8 mouse cellular contexts compared by ENCODE assay signal in the genomic region with DNA sequence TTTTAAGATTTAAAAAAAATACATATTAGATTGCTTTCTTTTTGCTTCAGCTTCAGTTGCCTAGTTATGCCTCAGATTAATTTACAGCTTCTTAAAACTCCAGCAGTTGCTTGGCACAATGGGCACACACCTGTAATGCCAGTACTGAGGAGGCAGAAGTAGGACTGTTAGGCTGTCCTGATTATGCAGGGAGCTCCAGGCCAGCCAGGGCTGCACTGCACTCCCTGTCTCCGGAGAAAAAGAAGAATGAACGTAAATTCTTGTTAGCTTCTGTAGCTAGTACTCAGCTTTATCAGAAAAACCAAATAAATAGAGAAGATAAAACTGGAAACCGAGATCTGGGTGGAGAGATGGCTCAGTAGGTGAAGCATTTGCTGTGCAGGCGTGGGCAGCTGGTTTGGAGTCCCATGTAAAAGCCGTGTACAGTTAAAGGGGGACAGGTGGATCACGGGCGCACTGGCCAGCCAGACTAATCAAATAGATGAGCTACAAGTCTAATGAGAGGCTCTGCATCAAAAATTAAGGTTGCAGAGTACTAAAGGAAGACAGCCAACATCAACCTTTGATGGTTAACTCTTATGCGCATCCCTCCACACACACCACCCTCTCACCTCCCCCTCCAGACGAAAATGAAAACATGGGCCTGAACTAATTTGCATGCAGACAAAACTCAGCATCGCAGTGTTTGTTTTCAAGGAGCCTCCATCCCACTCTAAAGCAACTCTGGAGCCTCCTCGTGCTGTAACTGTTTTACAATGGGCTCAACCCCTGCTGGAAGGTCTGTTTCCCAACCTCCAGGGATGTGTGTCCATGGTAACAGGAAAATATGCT. TPM values are rescaled to one million over a fixed set of nuclear protein-coding genes. Genes with fewer than 3 reads are reported as not detected.
DNase-seq lines count a peak whose midpoint lies in the region; ATAC-seq and TF ChIP-seq lines count a peak whose summit lies in the region.
"Had no signal": no experiment of that assay in that cellular context is flagged by ENCODE, and none has a peak within 500 bp of the region (broad histone marks: within the 10 kb centered on the region; RNA-seq: fewer than 3 reads in every experiment).

No protein-coding gene starts in this region.

- intact Hi-C loops in left cerebral cortex, postnatal 4 days (cut with DNase I) = no loop called here
- intact Hi-C loops in left cerebral cortex, postnatal 10 days (cut with DNase I) = no loop called here

- 43% methylated on average over 11 of the region's 11 CpGs for WGBS in embryonic facial prominence, embryonic 12.5 days
- 21% methylated on average over 11 of the region's 11 CpGs for WGBS in hindbrain, embryonic 10.5 days
- WGBS in neural tube, embryonic 12.5 days = 22% methylated on average over 11 of the region's 11 CpGs
- 31% methylated on average over 11 of the region's 11 CpGs for WGBS in stomach, postnatal 0 days

- DNase-seq in left cerebral cortex, postnatal 4 days = peak; percentile 38
- DNase-seq in left cerebral cortex, postnatal 10 days (ENCODE audit: extremely low spot score in 1 of 2, low spot score in 2 of 2) = no peak
- peak; percentile 72 for DNase-seq in hindbrain, embryonic 10.5 days (ENCODE audit: low spot score)
- DNase-seq in stomach, postnatal 0 days (ENCODE audit: low spot score) = no peak
- no peak for DNase-seq in Muller cell, postnatal 12 days (ENCODE audit: inconsistent ontology term)

- H3K27me3 ChIP-seq in embryonic facial prominence, embryonic 12.5 days = no peaks in the 10 kb centered on the region
- H3K27me3 ChIP-seq in hindbrain, embryonic 10.5 days (ENCODE audit: insufficient read depth, poor library complexity, severe bottlenecking) = no peaks in the 10 kb centered on the region
- no peaks in the 10 kb centered on the region for H3K27me3 ChIP-seq in neural tube, embryonic 12.5 days (replicated peaks)
- no peaks in the 10 kb centered on the region for H3K27me3 ChIP-seq in stomach, postnatal 0 days (ENCODE audit: control insufficient read depth, insufficient read depth, low read length)

- H3K4me1 ChIP-seq in embryonic facial prominence, embryonic 12.5 days = peaks cover 9% of the 10 kb centered on the region; the same call in 1 of the 2 replicates
- peaks cover 21% of the 10 kb centered on the region for H3K4me1 ChIP-seq in hindbrain, embryonic 10.5 days (replicated peaks)
- H3K4me1 ChIP-seq in neural tube, embryonic 12.5 days = peaks cover 8% of the 10 kb centered on the region
- no peaks in the 10 kb centered on the region for H3K4me1 ChIP-seq in stomach, postnatal 0 days (replicated peaks; ENCODE audit: control insufficient read depth, insufficient read depth)

- H3K9ac ChIP-seq in embryonic facial prominence, embryonic 12.5 days = no peak overlapping the region
- no peak overlapping the region for H3K9ac ChIP-seq in neural tube, embryonic 12.5 days
- H3K9ac ChIP-seq in stomach, postnatal 0 days (ENCODE audit: low read length) = no peak overlapping the region

- 0 out of 2 replicates have a peak overlapping the region, but pooled peaks have one; percentile 1 for H3K27ac ChIP-seq in embryonic facial prominence, embryonic 12.5 days
- H3K27ac ChIP-seq in hindbrain, embryonic 10.5 days = peak overlapping the region; percentile 92
- H3K27ac ChIP-seq in neural tube, embryonic 12.5 days = peak overlapping the region; percentile 48
- no peak overlapping the region for H3K27ac ChIP-seq in stomach, postnatal 0 days (replicated peaks)

- TF ChIP-seq EP300 in stomach, postnatal 0 days (optimal IDR thresholded peaks at IDR 0.05) = no peak

- H3K4me2 ChIP-seq in embryonic facial prominence, embryonic 12.5 days (replicated peaks) = no peak overlapping the region
- H3K4me2 ChIP-seq in neural tube, embryonic 12.5 days (replicated peaks) = peak overlapping the region; percentile 30
- no peak overlapping the region for H3K4me2 ChIP-seq in stomach, postnatal 0 days (replicated peaks; ENCODE audit: low read depth)

- no peaks in the 10 kb centered on the region for H3K36me3 ChIP-seq in embryonic facial prominence, embryonic 12.5 days
- no peaks in the 10 kb centered on the region for H3K36me3 ChIP-seq in hindbrain, embryonic 10.5 days
- no peaks in the 10 kb centered on the region for H3K36me3 ChIP-seq in neural tube, embryonic 12.5 days
- H3K36me3 ChIP-seq in stomach, postnatal 0 days (ENCODE audit: control insufficient read depth, insufficient read depth, low read length) = no peaks in the 10 kb centered on the region

- H3K4me3 ChIP-seq in embryonic facial prominence, embryonic 12.5 days = no peak overlapping the region
- H3K4me3 ChIP-seq in hindbrain, embryonic 10.5 days = peak overlapping the region; percentile 35
- H3K4me3 ChIP-seq in neural tube, embryonic 12.5 days = no peak overlapping the region
- no peak overlapping the region for H3K4me3 ChIP-seq in stomach, postnatal 0 days (ENCODE audit: low read depth, low read length)

- ATAC-seq in embryonic facial prominence, embryonic 12.5 days (ENCODE audit: insufficient number of reproducible peaks, insufficient read depth, low FRiP score, low TSS enrichment) = no peak
- ATAC-seq in neural tube, embryonic 12.5 days (ENCODE audit: low FRiP score, low read depth) = peak; percentile 88
- no peak for ATAC-seq in stomach, postnatal 0 days (ENCODE audit: low FRiP score, low TSS enrichment)

- no peak for TF ChIP-seq CTCF in stomach, postnatal 0 days (IDR thresholded peaks at IDR 0.05; ENCODE audit: low read depth)

- H3K9me3 ChIP-seq in embryonic facial prominence, embryonic 12.5 days = no peaks in the 10 kb centered on the region
- H3K9me3 ChIP-seq in hindbrain, embryonic 10.5 days = no peaks in the 10 kb centered on the region
- H3K9me3 ChIP-seq in neural tube, embryonic 12.5 days = no peaks in the 10 kb centered on the region
- H3K9me3 ChIP-seq in stomach, postnatal 0 days (ENCODE audit: control insufficient read depth, low read length) = no peaks in the 10 kb centered on the region

RNA-seq across cellular contexts. Expression of a gene that starts 25.8 kb away (rescaled TPM):
- 10 to 100 TPM; 67.5 to 67.6 TPM for total RNA-seq in left cerebral cortex, postnatal 4 days (2021)
- 10 to 100 TPM; 75.5 to 88.7 TPM for total RNA-seq in left cerebral cortex, postnatal 10 days (2021)
- polyA plus RNA-seq in embryonic facial prominence, embryonic 12.5 days (2016; fragmentation: Nextera tagmentation; extraction: Ambion mirVana) = 44.6 and 51.1 TPM in 2 replicates
- 131 and 243 TPM in 2 replicates for polyA plus RNA-seq in hindbrain, embryonic 10.5 days (2016; fragmentation: Nextera tagmentation; extraction: Ambion mirVana)
- 242 and 246 TPM in 2 replicates for polyA plus RNA-seq in neural tube, embryonic 12.5 days (2016; fragmentation: Nextera tagmentation; extraction: Ambion mirVana)
- polyA plus RNA-seq in stomach, postnatal 0 days (2015; fragmentation: Nextera tagmentation; extraction: Ambion mirVana) = 89.9 and 99.8 TPM in 2 replicates

RNA-seq across cellular contexts. Expression of a gene that starts 32.1 kb away (rescaled TPM):
- total RNA-seq in left cerebral cortex, postnatal 4 days (2021) = under 1 TPM; 0.40 to 0.64 TPM
- under 1 TPM; 0.32 to 0.79 TPM for total RNA-seq in left cerebral cortex, postnatal 10 days (2021)
- polyA plus RNA-seq in embryonic facial prominence, embryonic 12.5 days (2016; fragmentation: Nextera tagmentation; extraction: Ambion mirVana) = 0.18 and 0.31 TPM in 2 replicates
- 1.8 and 2.5 TPM in 2 replicates for polyA plus RNA-seq in hindbrain, embryonic 10.5 days (2016; fragmentation: Nextera tagmentation; extraction: Ambion mirVana)
- 1.6 and 1.8 TPM in 2 replicates for polyA plus RNA-seq in neural tube, embryonic 12.5 days (2016; fragmentation: Nextera tagmentation; extraction: Ambion mirVana)
- 0.08 and 0.19 TPM in 2 replicates for polyA plus RNA-seq in stomach, postnatal 0 days (2015; fragmentation: Nextera tagmentation; extraction: Ambion mirVana)
- total RNA-seq: liver, adult 2 months had no signal
- polyA plus RNA-seq: liver, adult 2 months had no signal

RNA-seq across cellular contexts. Expression of a gene that starts 32.2 kb away (rescaled TPM):
- not detected for total RNA-seq in left cerebral cortex, postnatal 4 days (2021)
- total RNA-seq in left cerebral cortex, postnatal 10 days (2021) = not detected
- polyA plus RNA-seq in embryonic facial prominence, embryonic 12.5 days (2016; fragmentation: Nextera tagmentation; extraction: Ambion mirVana) = not detected in 2 replicates
- polyA plus RNA-seq in hindbrain, embryonic 10.5 days (2016; fragmentation: Nextera tagmentation; extraction: Ambion mirVana) = 0.12 TPM in 1 of 2 replicates, not detected in the other
- not detected in 2 replicates for polyA plus RNA-seq in neural tube, embryonic 12.5 days (2016; fragmentation: Nextera tagmentation; extraction: Ambion mirVana)
- not detected in 2 replicates for polyA plus RNA-seq in stomach, postnatal 0 days (2015; fragmentation: Nextera tagmentation; extraction: Ambion mirVana)
- total RNA-seq: liver, adult 2 months had no signal
- polyA plus RNA-seq: liver, adult 2 months had no signal

RNA-seq across cellular contexts. Expression of a gene that starts 51.2 kb away (rescaled TPM):
- total RNA-seq in left cerebral cortex, postnatal 4 days (2021) = 10 to 100 TPM; 16.6 to 21.3 TPM
- total RNA-seq in left cerebral cortex, postnatal 10 days (2021) = 10 to 100 TPM; 21.6 to 21.8 TPM
- 38.3 and 41.8 TPM in 2 replicates for polyA plus RNA-seq in embryonic facial prominence, embryonic 12.5 days (2016; fragmentation: Nextera tagmentation; extraction: Ambion mirVana)
- 23.3 and 29.2 TPM in 2 replicates for polyA plus RNA-seq in hindbrain, embryonic 10.5 days (2016; fragmentation: Nextera tagmentation; extraction: Ambion mirVana)
- 29.0 and 30.7 TPM in 2 replicates for polyA plus RNA-seq in neural tube, embryonic 12.5 days (2016; fragmentation: Nextera tagmentation; extraction: Ambion mirVana)
- polyA plus RNA-seq in stomach, postnatal 0 days (2015; fragmentation: Nextera tagmentation; extraction: Ambion mirVana) = 15.6 and 17.2 TPM in 2 replicates

Comparison
In these comparisons a context has a peak if more than half of its experiments do, and no peak if none do; other contexts are left out.
1. DNase-seq: peak in left cerebral cortex, postnatal 4 days (single experiment) and hindbrain, embryonic 10.5 days (single experiment); none in left cerebral cortex, postnatal 10 days (0 of 2), stomach, postnatal 0 days (single experiment) and Muller cell, postnatal 12 days (single experiment).